Mouse (Mus musculus) liver, embryonic 13.5 days (tissue): ENCODE results near the gene Nup188. TPM values are rescaled to one million over a fixed set of nuclear protein-coding genes. Genes with fewer than 3 reads are reported as not detected.
A peak's percentile ranks its signal among the peaks of the same experiment; 100 is the strongest.

ENCODE experiments used
- ATAC-seq: fragments of 200-750 bp; cut with Nextera tagmentation; 2 replicates; pipeline ENCODE4 v1.8.0; 2017; ENCODE audit warnings: low read depth, mild to moderate bottlenecking, moderate number of reproducible peaks, moderate library complexity
- DNase-seq: peaks from one replicate; pipeline ENCODE4 v3.0.0; 2022
- H3K27ac ChIP-seq: fragments of 300-500 bp; sonication (generic); 2 replicates; pipeline ENCODE4 v1.5.1; 2015; ENCODE audit warnings: moderate library complexity, mild to moderate bottlenecking, inconsistent platforms
- H3K27me3 ChIP-seq: fragments of 300-500 bp; sonication (generic); 2 replicates; pipeline ENCODE4 v1.6.1; 2015; ENCODE audit warnings: mild to moderate bottlenecking, inconsistent platforms
- H3K36me3 ChIP-seq: fragments of 300-500 bp; sonication (generic); 2 replicates; pipeline ENCODE4 v1.6.1; 2015; ENCODE audit warnings: mild to moderate bottlenecking, inconsistent platforms
- H3K4me1 ChIP-seq: fragments of 300-500 bp; sonication (generic); replicated peaks from 2 replicates; pipeline ENCODE4 v1.6.1; 2015; ENCODE audit warnings: inconsistent platforms
- H3K4me2 ChIP-seq: fragments of 300-500 bp; sonication (generic); 2 replicates; pipeline ENCODE4 v1.6.1; 2015; ENCODE audit warnings: inconsistent platforms, mild to moderate bottlenecking, moderate library complexity
- H3K4me3 ChIP-seq: fragments of 300-500 bp; sonication (generic); replicated peaks from 2 replicates; pipeline ENCODE4 v1.5.1; 2015; ENCODE audit warnings: mild to moderate bottlenecking, inconsistent platforms
- H3K9ac ChIP-seq: fragments of 300-500 bp; sonication (generic); 2 replicates; pipeline ENCODE4 v1.6.1; 2015; ENCODE audit warnings: mild to moderate bottlenecking, inconsistent platforms
- H3K9me3 ChIP-seq: fragments of 300-500 bp; sonication (generic); replicated peaks from 2 replicates; pipeline ENCODE4 v1.6.1; 2016; ENCODE audit warnings: inconsistent platforms
- WGBS: fragments of 180-500 bp; shearing (Covaris S2); methylation state at CpG from one replicate; pipeline ENCODE4 v1.1.7; 2015; ENCODE audit not compliant: insufficient replicate concordance; 5-methylcytosine and 5-hydroxymethylcytosine counted together
- polyA plus RNA-seq: library from polyadenylated mRNA; unstranded; fragments of >200 nt; fragmentation: Nextera tagmentation; extraction: Ambion mirVana; gene quantifications from 2 replicates; pipeline ENCODE4 v1.2.1, GENCODE M21; 2015

The Nup188 gene
- polyA plus RNA-seq, 1 experiment from 2014 or later, result 15.5 TPM

- Histone ChIP-seq H3K4me2 (no peak overlapping the region), H3K4me3 (no peak overlapping the region), H3K27ac (no peak overlapping the region), H3K9me3 (no peaks in the 10 kb centered on the region), H3K4me1 (peaks cover 64% of the 10 kb centered on the region), H3K36me3 (peaks cover 62% of the 10 kb centered on the region), H3K27me3 (no peaks in the 10 kb centered on the region), H3K9ac (no peak overlapping the region)
- WGBS, result 85% methylated on average over 5 of the region's 5 CpGs
- DNase-seq, result no peak
- ATAC-seq, result no peak
Measured at GRCm38 (mm10) chr2:30247036-30247435, 39.2 kb upstream of the Nup188 start.

DNA sequence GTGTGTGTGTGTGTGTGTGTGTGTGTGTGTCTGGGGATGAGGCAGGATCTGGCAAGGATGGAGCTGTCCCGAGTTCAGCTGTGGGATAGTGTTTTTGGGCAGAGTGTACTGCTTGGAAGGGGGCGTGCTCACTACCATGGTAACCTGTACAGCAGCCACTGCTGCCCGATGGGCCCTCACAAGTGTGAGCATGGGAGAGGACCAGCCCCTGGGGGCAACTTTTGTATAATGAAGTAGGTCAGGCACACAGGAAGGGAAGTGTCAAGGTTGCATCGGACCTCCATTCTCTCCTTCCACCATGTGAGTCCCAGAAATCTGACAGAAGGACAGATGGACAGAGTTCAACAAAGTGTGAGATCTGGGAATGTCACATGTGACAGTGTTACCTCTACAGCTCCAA lies 38.5 kb upstream of the Nup188 start:
- Histone ChIP-seq H3K9me3 (no peaks in the 10 kb centered on the region), H3K27ac (no peak overlapping the region), H3K4me2 (no peak overlapping the region), H3K36me3 (peaks cover 56% of the 10 kb centered on the region), H3K27me3 (no peaks in the 10 kb centered on the region), H3K4me1 (peaks cover 64% of the 10 kb centered on the region), H3K9ac (no peak overlapping the region), H3K4me3 (no peak overlapping the region)
- DNase-seq (no peak), ATAC-seq (no peak)
- WGBS, result 75% methylated on average over 4 of the region's 4 CpGs

- Histone ChIP-seq H3K27ac (no peak overlapping the region), H3K27me3 (no peaks in the 10 kb centered on the region), H3K9me3 (no peaks in the 10 kb centered on the region), H3K4me3 (no peak overlapping the region), H3K9ac (no peak overlapping the region), H3K4me2 (no peak overlapping the region), H3K4me1 (peaks cover 64% of the 10 kb centered on the region), H3K36me3 (peaks cover 46% of the 10 kb centered on the region)
- WGBS, result 94% methylated on average over 3 of the region's 3 CpGs
- DNase-seq, result no peak
- no peak for ATAC-seq
Measured at GRCm38 (mm10) chr2:30249182-30249581, 37.0 kb upstream of the Nup188 start.

DNA sequence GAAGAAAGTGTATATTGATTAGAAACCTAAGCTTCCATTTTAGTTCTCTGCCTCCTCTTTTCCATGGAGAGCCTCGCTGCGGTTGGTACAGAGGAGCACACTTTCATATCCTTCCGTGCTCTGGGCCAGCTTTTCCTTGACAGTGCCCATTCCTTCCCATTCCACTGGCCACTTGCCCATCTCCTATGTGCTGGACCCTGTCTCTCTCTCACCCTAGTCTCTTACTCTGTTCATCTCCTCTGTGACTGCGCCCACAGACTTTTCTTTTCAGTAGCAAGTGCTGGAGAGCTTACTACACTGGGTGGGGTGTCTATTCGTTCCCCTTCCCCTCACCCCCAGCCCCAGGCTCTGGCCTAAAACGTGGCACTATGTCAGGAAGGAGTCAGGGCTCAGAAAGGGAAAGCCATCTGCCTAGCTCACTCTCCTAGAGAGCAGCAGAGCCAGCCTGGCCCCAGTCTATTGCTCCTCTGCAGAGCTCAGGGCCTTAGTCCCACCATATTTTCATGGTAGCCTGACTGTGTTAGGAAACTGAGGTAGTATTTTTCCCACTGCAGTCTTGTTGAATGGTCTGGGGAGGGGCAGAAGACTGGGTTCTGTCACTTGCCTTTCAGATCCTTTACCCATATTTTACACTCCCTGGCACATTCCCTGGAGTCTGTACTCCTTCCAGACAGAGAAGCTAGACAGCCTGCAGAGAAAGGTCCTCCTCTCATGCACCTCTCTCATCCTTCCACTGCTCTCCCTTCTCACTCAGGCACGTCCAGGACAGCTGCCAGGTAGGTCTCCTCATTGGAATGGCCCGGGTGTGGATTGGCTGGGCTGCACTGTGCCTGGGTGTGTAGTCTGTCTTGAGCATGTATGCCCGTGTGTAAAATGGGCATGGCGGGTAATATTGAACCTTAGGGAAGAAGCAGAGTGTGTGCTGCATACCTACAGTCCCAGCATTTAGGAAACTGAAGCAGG lies 35.8 kb upstream of the Nup188 start:
- Histone ChIP-seq H3K9me3 (no peaks in the 10 kb centered on the region), H3K36me3 (peaks cover 47% of the 10 kb centered on the region), H3K27me3 (no peaks in the 10 kb centered on the region), H3K9ac (no peak overlapping the region), H3K4me1 (peaks cover 53% of the 10 kb centered on the region), H3K4me2 (no peak overlapping the region), H3K4me3 (no peak overlapping the region), H3K27ac (peak overlapping the region; percentile 9)
- 81% methylated on average over 10 of the region's 10 CpGs for WGBS
- no peak for DNase-seq
- ATAC-seq, result no peak

DNA sequence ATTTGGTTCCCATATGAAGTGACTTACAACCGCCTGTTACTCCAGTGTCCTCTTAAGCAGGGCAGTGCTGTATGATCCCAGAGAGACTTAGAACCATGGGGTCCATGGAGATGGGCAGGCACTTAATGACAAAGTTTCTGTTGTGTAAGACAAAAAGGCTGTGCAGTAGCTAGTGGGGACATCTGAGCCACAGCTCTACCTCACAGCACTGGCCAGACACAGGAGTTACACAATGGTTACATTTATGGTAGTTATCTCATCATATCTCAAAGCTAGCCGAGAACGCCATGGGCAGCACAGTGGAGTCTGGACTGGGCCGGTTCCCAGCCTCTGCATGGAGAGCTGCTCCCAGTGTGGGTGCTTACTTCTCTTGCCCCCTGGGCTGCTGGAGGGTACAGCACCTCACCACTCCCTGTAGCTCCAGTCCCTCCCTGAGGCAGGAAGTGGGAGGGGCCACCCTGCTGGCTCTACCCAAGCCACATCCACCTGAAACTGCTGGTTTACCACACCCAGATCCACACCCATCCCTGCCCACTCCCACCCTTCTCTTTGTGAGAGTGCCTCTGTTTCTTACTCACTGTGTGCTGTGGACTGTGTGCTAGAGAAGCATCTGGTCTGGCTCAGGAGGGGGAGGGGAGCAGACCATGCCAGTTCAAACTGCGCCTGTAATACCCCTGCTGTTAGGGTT lies 34.6 kb upstream of the Nup188 start:
- Histone ChIP-seq H3K36me3 (peaks cover 51% of the 10 kb centered on the region), H3K27ac (peak overlapping the region; percentile 53), H3K4me3 (no peak overlapping the region), H3K4me1 (peaks cover 44% of the 10 kb centered on the region), H3K27me3 (no peaks in the 10 kb centered on the region), H3K9me3 (no peaks in the 10 kb centered on the region), H3K9ac (peak overlapping the region; percentile 22; the same call in 1 of the 2 replicates), H3K4me2 (peak overlapping the region; percentile 3; the same call in 1 of the 2 replicates)
- DNase-seq, result peak; percentile 48
- ATAC-seq, result peak; percentile 82
- 40% methylated on average over 5 of the region's 5 CpGs for WGBS

DNA sequence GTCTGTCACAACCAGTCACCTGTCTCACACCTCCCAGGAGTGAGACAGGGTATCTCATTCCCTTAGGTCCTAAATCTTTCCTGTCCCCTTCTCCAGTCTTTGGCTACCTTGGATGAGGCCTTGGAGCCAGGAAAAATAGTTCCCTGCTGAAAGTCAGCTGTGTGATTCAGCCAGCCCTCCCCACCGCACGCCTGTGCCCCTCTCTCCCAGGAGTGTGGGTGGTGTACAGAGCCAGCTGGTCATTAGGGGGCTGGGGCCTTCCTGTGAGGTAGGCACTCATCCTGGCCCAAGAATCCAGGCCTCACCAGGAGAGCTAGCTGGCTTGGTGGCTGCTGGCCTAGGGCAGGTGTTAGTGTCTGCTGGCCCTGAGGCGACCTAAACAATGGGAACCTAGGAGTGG lies 33.7 kb upstream of the Nup188 start:
- H3K4me3 ChIP-seq, result no peak overlapping the region

GRCm38 (mm10) chr2:30253809-30254208 lies 32.4 kb upstream of the Nup188 start:
- Histone ChIP-seq H3K27me3 (no peaks in the 10 kb centered on the region), H3K4me2 (no peak overlapping the region), H3K9me3 (no peaks in the 10 kb centered on the region), H3K4me3 (no peak overlapping the region), H3K36me3 (peaks cover 63% of the 10 kb centered on the region), H3K9ac (no peak overlapping the region; the same call in 1 of the 2 replicates), H3K27ac (no peak overlapping the region), H3K4me1 (peaks cover 58% of the 10 kb centered on the region)
- WGBS, result 43% methylated on average over 5 of the region's 5 CpGs
- DNase-seq (no peak), ATAC-seq (no peak)

More for the DNA sequence above, 33.7 kb upstream of the Nup188 start:
- DNase-seq, result no peak
- Histone ChIP-seq H3K4me1 (peaks cover 45% of the 10 kb centered on the region), H3K4me2 (no peak overlapping the region), H3K27ac (no peak overlapping the region; the same call in 1 of the 2 replicates), H3K36me3 (peaks cover 60% of the 10 kb centered on the region), H3K9me3 (no peaks in the 10 kb centered on the region), H3K27me3 (no peaks in the 10 kb centered on the region), H3K9ac (no peak overlapping the region)
- ATAC-seq, result no peak
- 71% methylated on average over 3 of the region's 3 CpGs for WGBS

DNA sequence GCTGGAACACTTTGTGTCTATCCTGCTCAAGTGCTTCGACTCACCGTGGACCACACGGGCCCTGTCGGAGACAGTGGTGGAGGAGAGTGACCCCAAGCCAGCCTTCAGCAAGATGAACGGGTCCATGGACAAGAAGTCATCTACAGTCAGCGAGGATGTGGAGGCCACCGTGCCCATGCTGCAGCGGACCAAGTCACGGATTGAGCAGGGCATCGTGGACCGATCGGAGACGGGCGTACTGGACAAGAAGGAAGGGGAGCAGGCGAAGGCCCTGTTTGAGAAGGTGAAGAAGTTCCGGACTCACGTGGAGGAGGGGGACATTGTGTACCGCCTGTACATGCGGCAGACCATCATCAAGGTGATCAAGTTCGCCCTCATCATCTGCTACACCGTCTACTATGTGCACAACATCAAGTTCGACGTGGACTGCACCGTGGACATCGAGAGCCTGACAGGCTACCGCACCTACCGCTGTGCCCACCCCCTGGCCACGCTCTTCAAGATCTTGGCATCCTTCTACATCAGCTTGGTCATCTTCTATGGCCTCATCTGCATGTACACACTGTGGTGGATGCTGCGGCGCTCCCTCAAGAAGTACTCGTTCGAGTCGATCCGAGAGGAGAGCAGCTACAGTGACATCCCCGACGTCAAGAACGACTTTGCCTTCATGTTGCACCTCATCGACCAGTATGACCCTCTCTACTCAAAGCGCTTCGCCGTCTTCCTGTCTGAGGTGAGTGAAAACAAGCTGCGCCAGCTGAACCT lies 30.4 kb upstream of the Nup188 start:
- Histone ChIP-seq H3K27ac (no peak overlapping the region), H3K27me3 (no peaks in the 10 kb centered on the region), H3K9ac (no peak overlapping the region), H3K4me3 (no peak overlapping the region), H3K36me3 (peaks cover 65% of the 10 kb centered on the region), H3K9me3 (no peaks in the 10 kb centered on the region), H3K4me1 (peaks cover 63% of the 10 kb centered on the region), H3K4me2 (no peak overlapping the region)
- 90% methylated on average over 42 of the region's 42 CpGs for WGBS
- no peak for DNase-seq
- ATAC-seq, result no peak

GRCm38 (mm10) chr2:30256616-30257350 lies 29.4 kb upstream of the Nup188 start:
- no peaks in the 10 kb centered on the region for H3K27me3 ChIP-seq
- H3K4me1 ChIP-seq, result peaks cover 54% of the 10 kb centered on the region
- WGBS, result 93% methylated on average over 30 of the region's 30 CpGs
- H3K4me3 ChIP-seq, result no peak overlapping the region
- peaks cover 73% of the 10 kb centered on the region for H3K36me3 ChIP-seq
- ATAC-seq (no peak), DNase-seq (no peak)
- no peak overlapping the region for H3K27ac ChIP-seq
- H3K4me2 ChIP-seq, result no peak overlapping the region
- no peak overlapping the region for H3K9ac ChIP-seq
- no peaks in the 10 kb centered on the region for H3K9me3 ChIP-seq

DNA sequence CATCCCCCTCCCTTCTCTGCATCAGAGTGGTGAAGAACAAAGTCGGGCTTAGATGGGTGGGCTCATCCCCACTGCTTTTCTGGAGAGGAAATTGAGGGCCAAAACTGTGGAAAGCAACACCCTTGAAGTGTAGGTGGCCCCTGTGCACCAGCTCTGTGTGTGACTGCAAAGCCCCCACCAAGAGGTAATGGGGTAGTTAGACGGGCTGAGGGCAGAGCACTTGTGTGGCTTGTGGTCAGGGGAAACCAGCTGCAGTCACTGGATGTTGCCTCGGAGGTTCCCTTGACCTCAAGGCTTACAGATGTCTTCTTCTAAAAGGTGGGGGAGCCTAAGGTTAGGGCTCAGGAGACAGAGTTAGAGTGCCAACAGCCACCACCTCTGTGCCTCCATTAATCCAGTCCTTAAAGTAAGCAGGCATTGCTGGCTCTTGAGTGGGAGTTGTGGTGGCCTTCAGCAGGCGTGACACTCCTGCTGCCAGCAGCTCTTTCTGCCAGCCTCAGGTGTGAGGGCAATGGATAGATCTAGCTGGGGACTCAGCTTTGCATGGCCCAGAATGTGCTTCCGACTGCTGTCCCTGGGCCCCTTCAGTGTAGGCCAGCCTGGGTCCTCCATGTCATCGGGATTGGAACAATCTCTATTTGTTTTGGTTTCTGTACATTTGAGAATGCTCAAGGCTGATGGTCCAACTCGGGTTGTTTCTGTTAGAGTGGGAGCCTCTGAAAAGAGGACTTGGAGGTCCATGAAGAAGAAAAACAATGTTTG lies 28.3 kb upstream of the Nup188 start:
- ATAC-seq (no peak), DNase-seq (no peak)
- H3K9ac ChIP-seq, result no peak overlapping the region
- no peaks in the 10 kb centered on the region for H3K9me3 ChIP-seq
- peaks cover 44% of the 10 kb centered on the region for H3K4me1 ChIP-seq
- H3K4me2 ChIP-seq, result no peak overlapping the region
- no peak overlapping the region for H3K27ac ChIP-seq
- H3K27me3 ChIP-seq, result no peaks in the 10 kb centered on the region
- peaks cover 82% of the 10 kb centered on the region for H3K36me3 ChIP-seq
- WGBS, result 55% methylated on average over 7 of the region's 7 CpGs
- no peak overlapping the region for H3K4me3 ChIP-seq
